Mouse (Mus musculus) CH12.LX (cell line): ENCODE data around the gene Slc35f6. TPM values are rescaled to one million over a fixed set of nuclear protein-coding genes. Genes with fewer than 3 reads are reported as not detected.

Experiments
- DNase-seq: peaks from one replicate; pipeline ENCODE4 v3.0.0-alpha.2; 2013; ENCODE audit errors: extremely low read depth
- H3K27ac ChIP-seq: 2 replicates; pipeline ENCODE4 v1.5.1; 2012; ENCODE audit warnings: low read depth, mild to moderate bottlenecking, control low read depth, moderate library complexity; ENCODE audit not compliant: insufficient read depth
- H3K27me3 ChIP-seq: replicated peaks from 2 replicates; pipeline ENCODE3; 2012; ENCODE audit warnings: inconsistent platforms
- H3K36me3 ChIP-seq, 2 experiments: replicated peaks in 1 of 2; 2 replicates each; pipeline versions ENCODE3 to v1.6.1; 2012; ENCODE audit warnings: inconsistent platforms in 1 of 2, low read length in 1 of 2, mild to moderate bottlenecking in 1 of 2, mixed read lengths in 1 of 2, moderate library complexity in 1 of 2; ENCODE audit not compliant: control insufficient read depth in 1 of 2, insufficient read depth in 1 of 2
- H3K4me1 ChIP-seq, 2 experiments: 2 replicates each; pipeline ENCODE4 v1.6.1; 2012; ENCODE audit warnings: inconsistent platforms in 1 of 2, moderate library complexity in 1 of 2; ENCODE audit not compliant: insufficient read depth in 2 of 2, control insufficient read depth in 1 of 2
- H3K4me2 ChIP-seq: 2 replicates; pipeline ENCODE4 v1.6.1; 2012; ENCODE audit warnings: low read depth, mild to moderate bottlenecking, control low read depth; ENCODE audit not compliant: poor library complexity, insufficient read depth, severe bottlenecking
- H3K4me3 ChIP-seq, 3 experiments: fragments of 150-350 bp in 1 of 3; sonication (generic) in 1 of 3; replicated peaks in 1 of 3; 2 replicates each; pipeline versions ENCODE3 to v1.5.1; 2011 to 2012; ENCODE audit warnings: low read depth in 2 of 3, low read length in 2 of 3, mild to moderate bottlenecking in 2 of 3, moderate library complexity in 2 of 3, control low read depth in 1 of 3, improper control_type of control experiment in 1 of 3, inconsistent platforms in 1 of 3, mixed read lengths in 1 of 3; ENCODE audit not compliant: poor library complexity in 1 of 3
- H3K79me2 ChIP-seq: replicated peaks from 2 replicates; pipeline ENCODE4 v1.6.1; 2012; ENCODE audit warnings: mild to moderate bottlenecking, moderate library complexity; ENCODE audit not compliant: control insufficient read depth, poor library complexity, insufficient read depth, severe bottlenecking; ENCODE audit errors: extremely low read depth
- H3K9ac ChIP-seq: 2 replicates; pipeline ENCODE4 v1.6.1; 2012; ENCODE audit warnings: low read depth, mild to moderate bottlenecking, control low read depth, moderate library complexity; ENCODE audit not compliant: insufficient read depth
- H3K9me3 ChIP-seq: replicated peaks from 2 replicates; pipeline ENCODE3; 2012; ENCODE audit warnings: low read length, inconsistent platforms, mixed read lengths
- CHD1 ChIP-seq: IDR thresholded peaks from 2 replicates; pipeline ENCODE4 v1.6.1; 2012; ENCODE audit warnings: low read depth, low read length, improper control_type of control experiment, inconsistent platforms
- CHD2 ChIP-seq: IDR thresholded peaks from 2 replicates; pipeline ENCODE4 v1.6.1; 2011; ENCODE audit warnings: low read length, improper control_type of control experiment
- CTCF ChIP-seq, 2 experiments: IDR thresholded peaks in 1 of 2; conservative IDR thresholded peaks in 1 of 2; 2 replicates each; pipeline ENCODE4 v1.5.1; 2011 to 2012; ENCODE audit warnings: low read depth in 2 of 2, low read length in 2 of 2, improper control_type of control experiment in 1 of 2, inconsistent platforms in 1 of 2, mild to moderate bottlenecking in 1 of 2, moderate library complexity in 1 of 2
- ELF1 ChIP-seq: IDR thresholded peaks from 2 replicates; pipeline ENCODE4 v1.6.1; 2014; ENCODE audit warnings: low read depth, mild to moderate bottlenecking, inconsistent platforms, low read length, improper control_type of control experiment
- EP300 ChIP-seq: IDR thresholded peaks from 2 replicates; pipeline ENCODE4 v1.6.1; 2011; ENCODE audit warnings: low read length, improper control_type of control experiment
- ETS1 ChIP-seq: conservative IDR thresholded peaks from 2 replicates; pipeline ENCODE4 v1.6.1; 2012; ENCODE audit warnings: low read depth, mild to moderate bottlenecking, inconsistent platforms, low read length, improper control_type of control experiment, moderate library complexity
- GABPA ChIP-seq: IDR thresholded peaks from 2 replicates; pipeline ENCODE4 v1.6.1; 2012; ENCODE audit warnings: low read depth, low read length, improper control_type of control experiment, inconsistent platforms; ENCODE audit not compliant: insufficient replicate concordance
- HCFC1 ChIP-seq: IDR thresholded peaks from 2 replicates; pipeline ENCODE4 v1.6.1; 2012; ENCODE audit warnings: low read depth, mild to moderate bottlenecking, inconsistent platforms, low read length, improper control_type of control experiment
- KAT2A ChIP-seq: IDR thresholded peaks from 2 replicates; pipeline ENCODE4 v1.6.1; 2012; ENCODE audit warnings: low read length, improper control_type of control experiment, inconsistent platforms; ENCODE audit not compliant: insufficient replicate concordance
- MEF2A ChIP-seq: IDR thresholded peaks from 2 replicates; pipeline ENCODE4 v1.6.1; 2014; ENCODE audit warnings: low read depth, mild to moderate bottlenecking, inconsistent platforms, low read length, improper control_type of control experiment, borderline replicate concordance
- MXI1 ChIP-seq: IDR thresholded peaks from 2 replicates; pipeline ENCODE4 v1.6.1; 2011; ENCODE audit warnings: mild to moderate bottlenecking, low read depth, low read length, improper control_type of control experiment
- MYC ChIP-seq: IDR thresholded peaks from 2 replicates; pipeline ENCODE4 v1.6.1; 2011; ENCODE audit warnings: low read depth, mild to moderate bottlenecking, improper control_type of control experiment, low read length
- SIN3A ChIP-seq: IDR thresholded peaks from 2 replicates; pipeline ENCODE4 v1.6.1; 2012; ENCODE audit warnings: low read length, improper control_type of control experiment, inconsistent platforms
- USF2 ChIP-seq: conservative IDR thresholded peaks from 2 replicates; pipeline ENCODE4 v1.6.1; 2011; ENCODE audit warnings: low read depth, low read length, improper control_type of control experiment
- ZKSCAN1 ChIP-seq: IDR thresholded peaks from 2 replicates; pipeline ENCODE4 v1.6.1; 2012; ENCODE audit warnings: low read depth, inconsistent platforms, low read length, improper control_type of control experiment, borderline replicate concordance
- ZMIZ1 ChIP-seq: IDR thresholded peaks from 2 replicates; pipeline ENCODE4 v1.6.1; 2012; ENCODE audit warnings: low read depth, mild to moderate bottlenecking, inconsistent platforms, low read length, improper control_type of control experiment
- ZNF384 ChIP-seq: IDR thresholded peaks from 2 replicates; pipeline ENCODE4 v1.6.1; 2012; ENCODE audit warnings: low read depth, low read length, improper control_type of control experiment, inconsistent platforms
- dilution Hi-C: fragments of 300-500 bp; cut with MboI; formaldehyde crosslinking; loops from 2 replicates; pipeline ENCODE4 v1.14.3; 2020; ENCODE audit warnings: low sequenced_read_pairs; ENCODE audit not compliant: extremely low pct_unique_long_range_greater_than_20kb, extremely low pct_ligation_motif_present
- in situ Hi-C: fragments of 300-500 bp; cut with MboI; formaldehyde crosslinking; loops from 3 replicates; pipeline ENCODE4 v1.14.3; 2019; ENCODE audit warnings: low sequenced_read_pairs, low pct_ligation_motif_present, low pct_unique_long_range_greater_than_20kb, mixed read lengths
- polyA plus RNA-seq: library from polyadenylated mRNA; unstranded; fragments of >175 nt; gene quantifications from 2 replicates; pipeline ENCODE4 v1.2.1, GENCODE M21; 2012; ENCODE audit warnings: low read depth; ENCODE audit not compliant: insufficient read length
- total RNA-seq, 2 experiments: library from RNA; depleted of rRNA; stranded (reverse); fragments of 300-350 nt in 1 of 2; fragments of >200 nt in 1 of 2; gene quantifications; 2 replicates each; pipeline ENCODE4 v1.2.3; 2012 to 2014

Slc35f6 gene
- total and polyA plus RNA-seq, 3 experiments: 8.9 to 9.5 (median 9.0) TPM

- TF ChIP-seq MEF2A (no peak), ETS1 (no peak), ZNF384 (no peak), USF2 (no peak), CTCF (conservative IDR thresholded peaks at IDR 0.05 in 1 of 2, IDR thresholded peaks at IDR 0.05 in 1 of 2; ENCODE audit: low read depth in 2 of 2, low read length in 2 of 2) (no peak), EP300 (no peak), HCFC1 (no peak), CHD2 (no peak), GABPA (no peak), ZKSCAN1 (no peak), MYC (no peak), CHD1 (no peak), ELF1 (no peak)
- Histone ChIP-seq H3K36me3 (peaks cover 46 to 65% of the 10 kb centered on the region in 2 experiments), H3K4me2 (no peak overlapping the region), H3K27me3 (no peaks in the 10 kb centered on the region), H3K4me1 (peaks cover 7 to 27% of the 10 kb centered on the region in 2 experiments), H3K9ac (no peak overlapping the region), H3K79me2 (peaks cover 32% of the 10 kb centered on the region), H3K9me3 (no peaks in the 10 kb centered on the region), H3K4me3 (no peak overlapping the region), H3K27ac (no peak overlapping the region)
- dilution Hi-C loops: no loop called here
- no peak for DNase-seq
- in situ Hi-C loops: no loop called here
These were observed 22.4 kb downstream of the Slc35f6 start for GRCm38 (mm10) chr5:30670091-30670490.

GRCm38 (mm10) chr5:30674001-30674400 is 26.3 kb downstream of the Slc35f6 start:
- no peak for TF ChIP-seq KAT2A
- no peak for TF ChIP-seq MXI1
- no peak for TF ChIP-seq ELF1
- no peak for TF ChIP-seq SIN3A
- no peak for TF ChIP-seq ZNF384
- TF ChIP-seq CHD1: no peak
- TF ChIP-seq CTCF (conservative IDR thresholded peaks at IDR 0.05 in 1 of 2, IDR thresholded peaks at IDR 0.05 in 1 of 2; ENCODE audit: low read depth in 2 of 2, low read length in 2 of 2): no peak
- no peak for TF ChIP-seq ZKSCAN1
- TF ChIP-seq ZMIZ1: no peak
- in situ Hi-C loops (no loop called here), dilution Hi-C loops (no loop called here)
- no peak for DNase-seq
- H3K9ac ChIP-seq: no peak overlapping the region
- no peaks in the 10 kb centered on the region for H3K9me3 ChIP-seq
- no peak overlapping the region for H3K4me3 ChIP-seq
- peaks cover 12% of the 10 kb centered on the region for H3K79me2 ChIP-seq
- no peak overlapping the region for H3K4me2 ChIP-seq
- H3K27ac ChIP-seq: no peak overlapping the region
- peaks cover 52 to 77% of the 10 kb centered on the region in 2 experiments for H3K36me3 ChIP-seq
- no peaks in the 10 kb centered on the region for H3K27me3 ChIP-seq
- H3K4me1 ChIP-seq: peaks cover 2 to 17% of the 10 kb centered on the region in 2 experiments; a peak in 2 of 4 replicates
